Mouse (Mus musculus) liver, embryonic 16.5 days (tissue): ENCODE measurements at regions not wholly inside any gene's neighbourhood (a gene's known extent, or its start where the extent isn't known, plus 50 kb on each side); places are given as distances from the start of the nearest gene placed in this dataset.

Experiments
- ATAC-seq: fragments of 200-750 bp; cut with Nextera tagmentation; 2 replicates; pipeline ENCODE4 v1.8.0; 2017; ENCODE audit warnings: low read depth, mild to moderate bottlenecking, moderate number of reproducible peaks, moderate library complexity
- H3K27ac ChIP-seq: fragments of 300-500 bp; sonication (generic); 2 replicates; pipeline ENCODE4 v1.5.1; 2014; ENCODE audit warnings: mild to moderate bottlenecking, low read length
- H3K27me3 ChIP-seq: fragments of 300-500 bp; sonication (generic); 2 replicates; pipeline ENCODE4 v1.6.1; 2014; ENCODE audit warnings: low read depth, low read length, mixed read lengths; ENCODE audit not compliant: control insufficient read depth, insufficient read depth
- H3K36me3 ChIP-seq: fragments of 300-500 bp; sonication (generic); 2 replicates; pipeline ENCODE4 v1.6.1; 2014; ENCODE audit warnings: mild to moderate bottlenecking; ENCODE audit not compliant: control insufficient read depth, insufficient read depth
- H3K4me1 ChIP-seq: fragments of 300-500 bp; sonication (generic); 2 replicates; pipeline ENCODE4 v1.6.1; 2014; ENCODE audit warnings: low read depth, low read length, mixed read lengths; ENCODE audit not compliant: control insufficient read depth
- H3K4me2 ChIP-seq: fragments of 300-500 bp; sonication (generic); 2 replicates; pipeline ENCODE4 v1.6.1; 2014; ENCODE audit warnings: low read depth, low read length, mixed read lengths
- H3K4me3 ChIP-seq: fragments of 300-500 bp; sonication (generic); 2 replicates; pipeline ENCODE4 v1.5.1; 2014; ENCODE audit warnings: low read depth, mild to moderate bottlenecking, low read length
- H3K9ac ChIP-seq: fragments of 300-500 bp; sonication (generic); 2 replicates; pipeline ENCODE4 v1.6.1; 2014; ENCODE audit warnings: low read depth, low read length
- H3K9me3 ChIP-seq: fragments of 300-500 bp; sonication (generic); replicated peaks from 2 replicates; pipeline ENCODE4 v1.6.1; 2016; ENCODE audit warnings: low read length; ENCODE audit not compliant: control insufficient read depth
- WGBS: fragments of 180-500 bp; shearing (Covaris S2); extraction: QIAGEN DNeasy Blood & Tissue Kit; methylation state at CpG from one replicate; pipeline ENCODE4 v1.1.7; 2014; ENCODE audit not compliant: insufficient replicate concordance; 5-methylcytosine and 5-hydroxymethylcytosine counted together

DNA sequence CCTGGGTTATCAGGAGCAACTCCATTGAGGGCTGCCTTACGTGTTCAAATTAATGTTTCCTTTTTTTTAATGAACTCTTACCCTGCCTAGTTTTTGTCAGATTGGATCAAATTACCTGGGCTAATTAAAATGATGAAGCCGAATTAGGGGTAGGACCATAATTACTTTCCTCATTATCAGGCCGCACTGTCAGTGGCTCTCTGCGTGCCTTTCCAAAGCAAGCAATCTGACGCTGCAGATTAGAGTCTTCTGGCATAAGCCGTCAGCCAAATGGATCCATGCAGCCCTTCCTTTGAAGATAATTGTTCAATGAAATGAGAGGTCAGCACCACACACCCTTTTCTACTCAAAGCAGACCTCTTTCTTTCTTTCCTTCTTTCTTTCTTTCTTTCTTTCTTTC, 175.5 kb upstream of the Fat4 start:
- H3K4me3 ChIP-seq: no peak overlapping the region
- 50% methylated on average over 6 of the region's 6 CpGs for WGBS

DNA sequence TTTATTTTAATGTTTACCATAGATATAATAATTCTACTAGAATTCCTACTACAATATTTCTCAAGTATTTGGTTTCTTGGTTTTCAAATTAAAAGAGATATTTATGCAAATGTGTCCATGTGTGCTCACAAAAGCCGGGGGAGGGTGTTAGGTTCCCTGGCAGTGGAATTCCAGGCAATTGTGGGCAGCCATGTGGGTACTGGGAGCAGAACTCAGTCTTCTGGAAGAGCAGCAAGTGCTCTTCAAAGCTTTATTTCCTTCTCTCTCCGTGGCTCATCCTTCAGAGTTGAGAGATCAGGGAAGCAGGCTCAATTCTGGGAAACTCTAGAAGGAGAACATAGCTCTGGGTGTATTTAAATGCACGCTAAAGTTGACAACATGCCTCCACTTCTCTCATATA, 178.8 kb upstream of the Fat4 start:
- WGBS: 60% methylated on average over 3 of the region's 3 CpGs
- Histone ChIP-seq H3K27ac (no peak overlapping the region), H3K36me3 (no peaks in the 10 kb centered on the region), H3K4me3 (no peak overlapping the region), H3K4me1 (no peaks in the 10 kb centered on the region), H3K27me3 (no peaks in the 10 kb centered on the region), H3K9ac (no peak overlapping the region), H3K9me3 (no peaks in the 10 kb centered on the region), H3K4me2 (no peak overlapping the region)
- ATAC-seq: no peak

More for the DNA sequence above, 175.5 kb upstream of the Fat4 start:
- ATAC-seq: no peak
- Histone ChIP-seq H3K36me3 (no peaks in the 10 kb centered on the region), H3K9me3 (no peaks in the 10 kb centered on the region), H3K27me3 (no peaks in the 10 kb centered on the region), H3K4me2 (no peak overlapping the region), H3K4me1 (no peaks in the 10 kb centered on the region), H3K27ac (no peak overlapping the region), H3K9ac (no peak overlapping the region)

DNA sequence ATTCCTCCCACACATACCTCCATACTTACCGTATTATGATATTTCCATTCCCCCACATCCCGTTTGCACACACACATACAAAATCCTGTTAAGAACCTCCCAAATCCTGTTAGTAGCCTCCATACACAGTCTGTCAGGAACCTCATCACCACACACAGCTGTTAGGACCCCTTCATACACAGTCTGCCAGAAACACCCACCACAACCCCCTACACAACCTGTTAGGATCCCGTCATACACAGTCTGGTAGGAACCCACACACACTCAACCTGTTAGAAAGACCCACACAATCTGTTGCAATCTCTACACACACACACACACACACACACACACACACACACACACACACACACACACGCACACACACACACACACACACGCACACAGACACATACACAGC, 187.5 kb upstream of the Fat4 start:
- ATAC-seq: no peak
- no peaks in the 10 kb centered on the region for H3K27me3 ChIP-seq
- H3K4me3 ChIP-seq: no peak overlapping the region
- H3K9me3 ChIP-seq: no peaks in the 10 kb centered on the region
- H3K9ac ChIP-seq: no peak overlapping the region
- 65% methylated on average over 5 of the region's 5 CpGs for WGBS
- H3K36me3 ChIP-seq: no peaks in the 10 kb centered on the region
- H3K4me1 ChIP-seq: no peaks in the 10 kb centered on the region
- no peak overlapping the region for H3K4me2 ChIP-seq
- no peak overlapping the region for H3K27ac ChIP-seq

DNA sequence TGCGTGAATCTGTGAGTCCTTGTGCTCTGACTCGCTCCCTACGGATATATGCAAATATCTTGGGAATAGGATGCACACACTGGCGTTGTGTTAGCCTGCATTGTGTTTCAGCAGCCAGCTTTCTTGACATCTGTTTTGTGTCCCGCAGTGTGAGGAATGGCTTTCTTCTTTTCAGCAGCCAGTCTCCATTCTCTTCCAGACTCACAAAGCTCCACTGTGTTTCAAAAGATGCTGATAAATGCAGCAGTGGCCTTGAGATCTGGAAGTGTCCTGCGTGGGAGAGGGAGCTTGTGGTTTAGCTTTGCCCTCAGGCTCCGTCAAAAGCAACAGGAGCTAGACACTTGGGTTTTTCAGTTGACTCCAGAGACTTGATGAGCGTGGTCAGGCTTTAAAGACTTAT, 188.9 kb upstream of the Fat4 start:
- ATAC-seq: no peak
- Histone ChIP-seq H3K27me3 (no peaks in the 10 kb centered on the region), H3K27ac (no peak overlapping the region), H3K9ac (no peak overlapping the region), H3K4me3 (no peak overlapping the region), H3K36me3 (no peaks in the 10 kb centered on the region), H3K4me1 (no peaks in the 10 kb centered on the region), H3K4me2 (no peak overlapping the region), H3K9me3 (no peaks in the 10 kb centered on the region)
- 35% methylated on average over 8 of the region's 8 CpGs for WGBS

DNA sequence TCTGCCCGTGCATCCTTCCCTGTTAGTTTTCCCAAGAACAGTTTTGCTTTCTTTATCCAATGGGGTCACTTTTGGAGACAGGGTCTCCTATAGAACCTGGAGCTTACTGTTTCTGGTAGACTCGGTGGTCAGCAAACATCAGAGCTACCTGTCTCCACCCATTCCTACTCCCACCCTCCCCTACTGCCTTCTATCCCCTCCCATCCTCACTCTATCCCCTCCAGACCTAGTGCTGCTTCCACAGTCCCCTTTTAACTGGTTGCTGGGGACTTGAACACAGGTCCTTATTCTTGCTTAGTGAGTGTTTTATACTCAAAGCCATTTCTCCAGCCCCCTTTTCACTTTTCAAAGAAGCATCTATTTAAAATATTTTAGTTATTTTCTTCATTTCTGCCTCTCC, 189.4 kb upstream of the Fat4 start:
- H3K27ac ChIP-seq: no peak overlapping the region
- no peaks in the 10 kb centered on the region for H3K36me3 ChIP-seq
- no peaks in the 10 kb centered on the region for H3K4me1 ChIP-seq
- no peak overlapping the region for H3K9ac ChIP-seq
- ATAC-seq: no peak
- no peaks in the 10 kb centered on the region for H3K27me3 ChIP-seq
- H3K4me3 ChIP-seq: no peak overlapping the region
- H3K9me3 ChIP-seq: no peaks in the 10 kb centered on the region
- WGBS: 50% methylated on average over 2 of the region's 2 CpGs
- no peak overlapping the region for H3K4me2 ChIP-seq

DNA sequence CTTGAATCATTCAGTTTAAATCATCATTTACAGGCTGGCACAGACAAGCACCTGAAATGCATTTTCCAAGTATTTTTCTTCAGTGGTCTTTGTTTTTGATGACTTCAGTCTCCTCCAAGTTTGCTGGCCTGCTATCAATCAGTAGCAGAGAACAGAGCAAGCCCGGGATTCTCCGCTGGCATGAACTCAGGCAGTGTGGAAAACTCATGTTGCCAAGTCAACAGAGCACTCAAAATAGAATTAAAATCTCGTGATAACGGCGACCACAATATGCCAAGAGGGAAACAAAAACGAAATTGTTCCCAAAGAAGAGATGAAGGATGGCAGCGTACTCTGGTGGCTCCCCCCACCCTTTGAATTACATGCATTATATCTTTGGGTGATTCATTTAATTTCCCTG, 190.9 kb upstream of the Fat4 start:
- ATAC-seq: no peak
- H3K9ac ChIP-seq: no peak overlapping the region
- H3K4me1 ChIP-seq: no peaks in the 10 kb centered on the region
- H3K36me3 ChIP-seq: no peaks in the 10 kb centered on the region
- WGBS: 71% methylated on average over 7 of the region's 7 CpGs
- no peaks in the 10 kb centered on the region for H3K9me3 ChIP-seq
- no peaks in the 10 kb centered on the region for H3K27me3 ChIP-seq
- H3K4me2 ChIP-seq: no peak overlapping the region
- no peak overlapping the region for H3K4me3 ChIP-seq
- H3K27ac ChIP-seq: no peak overlapping the region

DNA sequence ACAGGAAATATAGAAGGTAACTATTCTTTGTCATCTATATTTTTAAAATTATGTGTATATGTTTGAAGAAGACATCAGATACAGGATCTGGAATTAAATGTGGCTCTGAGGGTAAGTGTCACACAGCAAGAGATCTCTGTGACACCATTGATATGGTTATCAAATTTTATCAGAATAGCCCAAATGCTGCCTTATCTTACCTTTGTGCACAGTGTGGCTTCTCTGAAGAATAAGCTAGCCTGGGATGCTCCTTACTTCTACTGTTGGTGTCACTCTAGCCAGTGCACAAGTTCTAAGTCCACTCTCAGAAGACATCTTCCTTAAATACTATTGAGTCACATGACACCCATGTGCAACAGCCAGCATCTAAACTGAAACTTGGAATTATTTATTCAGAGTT, 194.0 kb upstream of the Fat4 start:
- H3K9me3 ChIP-seq: no peaks in the 10 kb centered on the region
- no peak overlapping the region for H3K4me2 ChIP-seq
- no peaks in the 10 kb centered on the region for H3K27me3 ChIP-seq
- no peak overlapping the region for H3K9ac ChIP-seq
- H3K27ac ChIP-seq: no peak overlapping the region
- H3K36me3 ChIP-seq: no peaks in the 10 kb centered on the region
- H3K4me1 ChIP-seq: no peaks in the 10 kb centered on the region
- no peak overlapping the region for H3K4me3 ChIP-seq
- ATAC-seq: peak; percentile 35; the same call in 1 of the 2 replicates

DNA sequence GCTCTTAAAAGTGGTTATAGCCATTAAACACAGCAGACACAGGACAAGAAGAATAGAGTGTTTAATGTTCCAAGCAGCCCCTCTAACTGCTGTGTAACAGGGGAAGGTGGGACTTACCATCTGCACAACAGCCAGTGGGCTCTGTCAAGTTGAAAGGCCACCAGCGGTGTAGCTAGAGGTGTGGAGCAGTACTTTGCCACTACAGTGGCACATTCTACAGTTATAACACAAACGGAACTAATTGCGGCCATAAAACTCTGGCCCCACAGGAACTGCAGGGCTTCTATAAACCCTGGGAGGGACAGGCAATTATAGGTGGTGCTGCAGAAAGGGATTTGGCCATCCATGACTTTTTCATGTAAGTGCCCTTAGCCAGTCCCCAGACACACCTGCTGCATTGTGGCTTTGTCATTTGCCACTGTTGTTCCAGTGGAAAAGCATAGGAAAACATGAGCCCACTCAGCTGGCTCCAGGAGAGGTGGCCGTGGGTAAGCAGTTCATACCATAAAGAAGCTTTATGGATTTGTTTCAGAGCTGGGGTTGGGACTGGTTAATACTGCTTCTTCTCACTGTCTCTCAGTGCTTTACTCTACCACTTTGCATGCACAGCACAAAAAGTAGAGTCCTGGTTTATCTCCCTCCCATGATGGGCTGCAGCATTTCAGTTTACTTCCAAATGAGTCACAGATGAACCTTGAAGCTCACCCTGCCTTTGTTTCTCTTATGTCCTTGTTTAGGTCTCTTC, 199.8 kb upstream of the Ankrd50 start:
- Histone ChIP-seq H3K36me3 (no peaks in the 10 kb centered on the region), H3K27ac (no peak overlapping the region), H3K4me1 (no peaks in the 10 kb centered on the region), H3K4me2 (no peak overlapping the region), H3K27me3 (no peaks in the 10 kb centered on the region), H3K9me3 (no peaks in the 10 kb centered on the region), H3K9ac (no peak overlapping the region), H3K4me3 (no peak overlapping the region)
- WGBS: 47% methylated on average over 4 of the region's 4 CpGs
- no peak for ATAC-seq

DNA sequence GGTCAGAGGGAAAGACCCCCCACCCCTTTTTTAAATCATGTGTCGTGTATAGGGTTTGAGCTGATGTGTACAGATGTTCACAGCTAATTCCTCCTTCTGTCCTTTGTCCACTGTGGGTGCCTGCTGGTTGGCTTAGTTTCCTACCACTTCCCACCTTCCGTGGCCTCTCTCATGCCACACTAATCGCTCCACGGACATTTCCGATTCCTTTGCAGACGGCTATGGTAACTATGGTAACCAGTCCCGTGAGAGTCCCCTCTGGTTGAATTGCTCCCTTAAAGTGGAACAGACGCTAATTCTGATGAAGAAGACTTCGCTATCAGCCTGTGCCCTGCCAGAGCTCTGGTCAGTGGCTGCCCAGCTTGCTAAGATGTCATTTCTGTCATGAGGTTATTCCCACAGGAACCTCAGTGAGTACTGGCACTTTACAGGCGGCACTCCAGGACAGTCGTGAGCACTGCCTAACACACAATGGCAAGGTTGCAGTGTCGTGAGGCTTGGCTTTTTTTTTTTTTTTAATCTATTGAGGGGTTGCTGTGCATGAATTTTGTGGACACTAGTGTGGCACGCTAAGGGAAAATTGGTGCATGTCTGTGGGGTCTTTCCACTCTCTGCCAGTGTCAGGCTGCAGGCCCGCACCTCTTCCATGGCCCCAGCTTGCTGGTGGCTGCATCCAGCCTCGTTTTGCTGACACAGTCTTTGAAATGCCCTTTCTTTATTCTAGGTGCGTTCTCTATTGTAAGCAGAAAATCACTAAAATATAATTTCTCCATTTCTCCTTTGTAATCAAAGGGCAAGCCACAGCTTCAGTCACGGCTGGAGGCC, 179.2 kb upstream of the Ankrd50 start:
- no peaks in the 10 kb centered on the region for H3K9me3 ChIP-seq
- no peak overlapping the region for H3K4me3 ChIP-seq
- no peak overlapping the region for H3K27ac ChIP-seq
- H3K27me3 ChIP-seq: no peaks in the 10 kb centered on the region
- H3K9ac ChIP-seq: no peak overlapping the region
- no peaks in the 10 kb centered on the region for H3K36me3 ChIP-seq
- no peak for ATAC-seq
- H3K4me1 ChIP-seq: no peaks in the 10 kb centered on the region
- no peak overlapping the region for H3K4me2 ChIP-seq
- WGBS: 73% methylated on average over 17 of the region's 17 CpGs
